Mouse (Mus musculus) liver, embryonic 12.5 days (tissue): ENCODE results near the gene Ern1. TPM values are rescaled to one million over a fixed set of nuclear protein-coding genes. Genes with fewer than 3 reads are reported as not detected.
"Not testable (repeated sequence)": the region's sequence is repeated elsewhere in the genome, so short reads cannot be mapped to it uniquely, and the experiment has no call there.

Experiments
- ATAC-seq: fragments of 200-750 bp; cut with Nextera tagmentation; 2 replicates; pipeline ENCODE4 v1.8.0; 2017; ENCODE audit warnings: moderate number of reproducible peaks, mild to moderate bottlenecking, moderate library complexity
- H3K27ac ChIP-seq: fragments of 300-500 bp; sonication (generic); 2 replicates; pipeline ENCODE4 v1.5.1; 2016; ENCODE audit warnings: mild to moderate bottlenecking
- H3K27me3 ChIP-seq: fragments of 300-500 bp; sonication (generic); replicated peaks from 2 replicates; pipeline ENCODE4 v1.6.1; 2016; ENCODE audit warnings: mild to moderate bottlenecking, moderate library complexity
- H3K36me3 ChIP-seq: fragments of 300-500 bp; sonication (generic); 2 replicates; pipeline ENCODE4 v1.6.1; 2016; ENCODE audit warnings: mild to moderate bottlenecking, moderate library complexity
- H3K4me1 ChIP-seq: fragments of 300-500 bp; sonication (generic); 2 replicates; pipeline ENCODE4 v1.6.1; 2016
- H3K4me2 ChIP-seq: fragments of 300-500 bp; sonication (generic); 2 replicates; pipeline ENCODE4 v1.6.1; 2016; ENCODE audit warnings: mild to moderate bottlenecking, moderate library complexity
- H3K4me3 ChIP-seq: fragments of 300-500 bp; sonication (generic); 2 replicates; pipeline ENCODE4 v1.5.1; 2016; ENCODE audit warnings: mild to moderate bottlenecking, moderate library complexity
- H3K9ac ChIP-seq: fragments of 300-500 bp; sonication (generic); 2 replicates; pipeline ENCODE4 v1.6.1; 2016; ENCODE audit warnings: mild to moderate bottlenecking, moderate library complexity
- H3K9me3 ChIP-seq: fragments of 300-500 bp; sonication (generic); replicated peaks from 2 replicates; pipeline ENCODE4 v1.6.1; 2016; ENCODE audit warnings: mild to moderate bottlenecking, moderate library complexity
- WGBS: fragments of 180-500 bp; shearing (Covaris S2); methylation state at CpG from one replicate; pipeline ENCODE4 v1.1.7; 2016; ENCODE audit not compliant: insufficient replicate concordance; 5-methylcytosine and 5-hydroxymethylcytosine counted together
- polyA plus RNA-seq: library from polyadenylated mRNA; unstranded; fragments of >200 nt; fragmentation: Nextera tagmentation; extraction: Ambion mirVana; gene quantifications from 2 replicates; pipeline ENCODE4 v1.2.1, GENCODE M21; 2016

Ern1 gene
- polyA plus RNA-seq, 1 experiment from 2014 or later, result 6.8 TPM

DNA sequence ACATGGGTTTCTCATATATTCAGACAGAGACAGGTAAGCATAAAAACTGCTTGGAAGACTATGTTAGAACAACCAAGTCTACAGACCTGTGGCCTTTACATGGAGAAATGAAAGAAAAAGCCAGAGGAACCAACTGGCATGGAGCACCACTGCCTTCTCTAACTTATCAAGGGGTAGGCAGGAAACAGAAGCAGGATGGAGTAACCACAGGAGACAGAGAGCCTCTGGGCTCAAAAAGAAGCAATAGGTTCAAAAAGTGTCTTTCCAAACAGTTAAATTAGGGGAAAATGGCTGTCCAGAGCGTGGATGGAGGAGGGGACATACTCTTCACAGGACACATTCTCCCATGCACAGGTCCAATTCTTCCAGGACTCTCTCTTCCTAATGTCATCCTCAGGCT is 16.0 kb downstream of the Ern1 start:
- H3K27ac ChIP-seq, result peak overlapping the region; percentile 67; the same call in 1 of the 2 replicates
- H3K9ac ChIP-seq, result peak overlapping the region; percentile 12; the same call in 1 of the 2 replicates
- WGBS, result 44% methylated on average over 1 of the region's 1 CpGs
- ATAC-seq, result peak; percentile 42; the same call in 1 of the 2 replicates
- no peaks in the 10 kb centered on the region for H3K9me3 ChIP-seq
- no peaks in the 10 kb centered on the region for H3K27me3 ChIP-seq
- peaks cover 64% of the 10 kb centered on the region for H3K4me1 ChIP-seq
- 0 out of 2 replicates have a peak overlapping the region, but pooled peaks have one; percentile 18 for H3K4me2 ChIP-seq
- no peak overlapping the region for H3K4me3 ChIP-seq
- H3K36me3 ChIP-seq, result no peaks in the 10 kb centered on the region

DNA sequence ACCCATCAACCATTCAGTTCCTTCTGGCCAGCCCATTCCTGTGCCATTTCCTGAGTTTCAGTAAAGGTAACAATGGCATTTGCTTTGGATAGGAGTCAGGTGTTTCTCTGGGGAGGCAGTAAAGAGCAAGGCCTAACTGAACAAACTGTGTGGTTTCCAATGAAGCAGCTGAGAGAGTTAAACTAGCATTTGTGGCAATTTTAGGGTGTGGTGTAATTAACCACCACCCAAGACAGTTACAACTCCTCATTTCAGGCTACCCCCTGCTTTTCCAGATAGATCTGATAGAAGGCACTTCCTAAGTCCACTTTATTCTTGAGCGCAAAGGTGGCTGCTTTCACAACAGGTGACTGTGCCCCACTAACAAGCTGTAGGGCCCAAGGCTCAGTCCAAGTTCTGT is 19.1 kb downstream of the Ern1 start:
- Histone ChIP-seq H3K36me3 (no peaks in the 10 kb centered on the region), H3K27ac (0 out of 2 replicates have a peak overlapping the region, but pooled peaks have one; percentile 10), H3K9ac (no peak overlapping the region), H3K9me3 (no peaks in the 10 kb centered on the region), H3K4me3 (no peak overlapping the region), H3K4me2 (0 out of 2 replicates have a peak overlapping the region, but pooled peaks have one; percentile 15), H3K4me1 (peaks cover 69% of the 10 kb centered on the region), H3K27me3 (no peaks in the 10 kb centered on the region)
- ATAC-seq, result no peak
- WGBS, result 44% methylated on average over 1 of the region's 1 CpGs

DNA sequence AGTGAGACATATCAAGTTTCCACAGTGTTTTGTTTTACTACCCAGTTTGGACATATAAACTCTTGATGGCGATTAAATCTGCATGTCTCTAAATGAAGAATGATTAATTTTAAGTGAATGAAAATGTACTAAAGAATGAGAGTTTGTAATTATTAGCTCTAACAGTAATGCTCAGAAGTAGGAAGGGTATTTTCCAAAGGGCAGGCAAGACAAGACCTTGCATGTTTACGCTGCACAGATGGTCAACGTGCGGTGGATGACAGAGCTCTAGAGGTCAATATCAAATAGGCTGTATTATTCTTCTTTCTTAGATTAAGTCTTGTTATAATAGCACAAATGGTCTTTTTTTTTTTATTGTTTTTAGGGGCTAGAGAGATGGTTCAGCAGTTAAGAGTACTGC is 21.7 kb downstream of the Ern1 start:
- no peak overlapping the region for H3K4me3 ChIP-seq
- no peaks in the 10 kb centered on the region for H3K36me3 ChIP-seq
- no peaks in the 10 kb centered on the region for H3K9me3 ChIP-seq
- no peak overlapping the region for H3K9ac ChIP-seq
- H3K27ac ChIP-seq, result no peak overlapping the region
- H3K4me1 ChIP-seq, result peaks cover 75% of the 10 kb centered on the region
- H3K27me3 ChIP-seq, result no peaks in the 10 kb centered on the region
- H3K4me2 ChIP-seq, result no peak overlapping the region
- no peak for ATAC-seq
- WGBS, result 86% methylated on average over 4 of the region's 4 CpGs

DNA sequence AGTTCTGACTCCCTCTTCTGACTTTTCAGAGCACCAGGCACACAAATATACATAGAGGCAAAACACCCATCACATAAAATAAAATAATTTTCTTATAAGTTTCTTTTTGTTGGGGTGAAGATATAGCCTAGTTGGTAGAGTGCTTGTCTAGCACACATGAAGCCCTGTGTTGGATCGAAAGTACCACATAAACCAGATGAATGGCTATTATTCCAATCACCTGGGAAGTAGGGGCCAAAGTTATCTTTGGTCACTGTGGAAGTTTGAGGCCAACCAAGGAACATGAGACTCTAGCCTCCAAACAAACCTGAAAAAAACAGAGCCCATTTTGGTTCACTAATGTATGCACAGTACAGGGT is 22.1 kb downstream of the Ern1 start:
- ATAC-seq, result no peak
- Histone ChIP-seq H3K27me3 (no peaks in the 10 kb centered on the region), H3K36me3 (no peaks in the 10 kb centered on the region), H3K4me3 (no peak overlapping the region), H3K27ac (no peak overlapping the region), H3K9ac (no peak overlapping the region), H3K4me2 (no peak overlapping the region), H3K9me3 (no peaks in the 10 kb centered on the region), H3K4me1 (peaks cover 75% of the 10 kb centered on the region)
- WGBS, result 76% methylated on average over 1 of the region's 1 CpGs

DNA sequence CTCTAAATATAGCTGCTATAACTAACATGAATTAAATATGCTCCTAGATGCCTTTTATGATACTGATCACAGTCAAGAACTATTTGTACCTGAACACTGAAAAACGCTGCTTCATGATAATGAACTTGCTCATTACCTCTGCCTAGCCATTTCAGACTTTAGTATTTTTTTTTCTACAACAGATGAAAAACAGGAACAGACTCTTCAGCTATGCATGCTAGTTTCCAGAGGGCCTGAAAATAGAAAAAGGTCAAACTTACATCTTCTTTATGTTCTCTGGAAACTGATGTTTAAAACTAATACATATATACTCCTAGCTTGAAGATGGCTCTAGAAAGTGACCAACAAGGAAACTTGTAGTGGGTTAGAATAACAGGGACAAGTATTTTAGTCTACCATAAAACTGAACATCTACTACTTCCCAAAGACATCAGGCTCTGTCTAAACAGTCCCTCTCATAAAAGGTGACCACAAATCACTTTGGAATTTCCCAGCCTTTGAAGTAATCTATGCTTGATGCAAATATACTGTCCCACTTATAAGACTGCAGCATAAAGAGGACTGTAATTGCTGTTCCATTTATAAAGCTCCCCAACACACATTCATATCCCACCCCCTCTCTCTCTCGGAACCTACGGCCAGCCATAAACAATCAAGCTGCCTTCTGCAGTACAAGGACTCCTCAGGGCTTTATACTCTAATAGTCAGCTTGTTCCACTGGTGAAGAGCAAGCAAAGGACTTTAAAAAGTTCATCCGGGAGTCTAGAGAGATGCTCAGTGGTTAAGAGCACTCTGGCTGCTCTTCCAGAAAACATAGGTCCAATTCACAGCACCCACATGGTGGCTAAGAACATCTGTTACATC is 22.7 kb downstream of the Ern1 start:
- Histone ChIP-seq H3K36me3 (no peaks in the 10 kb centered on the region), H3K27ac (no peak overlapping the region), H3K4me3 (no peak overlapping the region), H3K9ac (no peak overlapping the region), H3K4me2 (no peak overlapping the region), H3K4me1 (peaks cover 76% of the 10 kb centered on the region), H3K9me3 (no peaks in the 10 kb centered on the region), H3K27me3 (no peaks in the 10 kb centered on the region)
- no peak for ATAC-seq
- WGBS, result 69% methylated on average over 4 of the region's 4 CpGs

DNA sequence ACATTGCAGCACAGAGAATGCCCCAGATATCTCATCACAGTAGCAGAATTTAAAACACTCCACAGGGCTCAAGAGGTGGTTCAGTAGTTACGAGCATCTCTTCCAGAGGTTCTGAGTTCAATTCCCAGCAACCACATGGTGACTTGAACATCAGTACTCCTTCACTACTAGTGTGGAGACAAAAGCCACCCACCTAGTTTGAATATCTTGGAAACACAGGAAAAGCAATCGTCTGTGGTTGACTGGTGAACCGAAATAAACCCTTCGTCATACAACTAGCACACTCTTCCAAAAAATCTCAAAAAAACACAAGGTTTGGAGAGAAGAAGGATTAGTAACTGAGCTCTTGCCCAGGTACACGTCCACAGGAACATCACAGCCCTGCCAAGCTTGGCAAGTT is 23.8 kb downstream of the Ern1 start:
- Histone ChIP-seq H3K9ac (no peak overlapping the region), H3K9me3 (no peaks in the 10 kb centered on the region), H3K4me3 (no peak overlapping the region), H3K27ac (no peak overlapping the region), H3K4me1 (peaks cover 70% of the 10 kb centered on the region), H3K27me3 (no peaks in the 10 kb centered on the region), H3K4me2 (no peak overlapping the region), H3K36me3 (no peaks in the 10 kb centered on the region)
- WGBS, result 35% methylated on average over 5 of the region's 5 CpGs
- ATAC-seq, result no peak

DNA sequence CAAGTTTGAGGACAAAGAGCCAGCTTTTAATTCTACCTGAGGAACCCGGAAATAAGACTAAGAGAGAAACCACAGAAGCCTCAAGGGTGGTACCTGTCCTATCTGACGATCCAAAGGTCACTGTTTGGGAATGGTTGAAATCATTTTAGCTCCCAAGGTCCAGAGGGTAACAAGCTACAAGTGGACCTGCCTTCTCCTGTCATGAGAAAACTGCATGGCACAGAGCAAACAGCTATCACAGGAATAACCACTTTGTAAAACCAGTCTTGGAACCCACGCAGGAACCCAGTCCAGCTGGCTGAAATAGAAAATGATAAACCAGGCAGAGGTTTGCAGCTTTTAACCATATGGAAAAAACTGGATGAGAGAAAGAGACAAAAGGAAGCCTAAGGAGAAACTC is 25.3 kb downstream of the Ern1 start:
- H3K9me3 ChIP-seq, result no peaks in the 10 kb centered on the region
- no peak overlapping the region for H3K4me2 ChIP-seq
- no peak for ATAC-seq
- H3K27ac ChIP-seq, result no peak overlapping the region
- H3K27me3 ChIP-seq, result no peaks in the 10 kb centered on the region
- no peak overlapping the region for H3K4me3 ChIP-seq
- H3K9ac ChIP-seq, result no peak overlapping the region
- H3K36me3 ChIP-seq, result peaks cover 5% of the 10 kb centered on the region; the same call in 1 of the 2 replicates
- H3K4me1 ChIP-seq, result peaks cover 60% of the 10 kb centered on the region
- 29% methylated on average over 3 of the region's 3 CpGs for WGBS

DNA sequence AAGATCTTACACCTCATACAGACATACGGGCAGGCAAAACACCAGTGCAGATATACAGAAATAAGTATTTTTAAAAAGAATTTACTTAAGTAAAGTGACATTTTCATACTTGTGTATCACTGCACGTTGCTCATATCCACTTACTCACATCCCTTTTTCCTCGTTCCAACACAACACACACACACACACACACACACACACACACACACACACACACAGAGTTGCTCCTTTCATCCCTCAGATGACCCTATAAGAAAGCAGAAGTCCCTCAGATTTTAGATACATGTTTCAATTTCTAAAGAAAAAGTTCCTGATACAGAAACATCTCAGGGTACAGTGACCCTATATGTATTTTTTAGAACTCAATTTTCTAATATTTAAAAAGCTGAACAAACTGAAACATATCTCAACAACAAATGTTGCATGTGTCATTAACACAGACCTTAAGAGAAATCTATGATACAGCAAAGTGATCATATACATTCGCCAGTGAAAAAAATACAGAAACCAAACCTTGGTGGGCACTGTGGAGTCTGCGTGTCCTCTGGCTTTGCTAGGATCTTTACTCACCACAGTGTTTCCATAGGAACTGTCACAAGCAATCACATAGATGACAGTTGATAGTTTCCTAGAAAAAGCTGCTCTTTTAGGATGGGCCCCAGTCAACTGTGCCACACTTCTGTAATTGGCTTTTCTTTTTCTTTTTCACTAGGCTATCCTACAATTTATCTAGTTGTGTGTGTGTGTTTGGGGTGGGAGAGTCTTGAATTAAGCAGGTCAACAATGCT is 26.3 kb downstream of the Ern1 start:
- H3K4me3 ChIP-seq, result no peak overlapping the region
- WGBS, result 55% methylated on average over 5 of the region's 5 CpGs
- H3K9ac ChIP-seq, result no peak overlapping the region
- H3K36me3 ChIP-seq, result peaks cover 11% of the 10 kb centered on the region
- no peak overlapping the region for H3K4me2 ChIP-seq
- peaks cover 52% of the 10 kb centered on the region for H3K4me1 ChIP-seq
- no peak for ATAC-seq
- H3K27me3 ChIP-seq, result no peaks in the 10 kb centered on the region
- H3K9me3 ChIP-seq, result no peaks in the 10 kb centered on the region
- H3K27ac ChIP-seq, result no peak overlapping the region

DNA sequence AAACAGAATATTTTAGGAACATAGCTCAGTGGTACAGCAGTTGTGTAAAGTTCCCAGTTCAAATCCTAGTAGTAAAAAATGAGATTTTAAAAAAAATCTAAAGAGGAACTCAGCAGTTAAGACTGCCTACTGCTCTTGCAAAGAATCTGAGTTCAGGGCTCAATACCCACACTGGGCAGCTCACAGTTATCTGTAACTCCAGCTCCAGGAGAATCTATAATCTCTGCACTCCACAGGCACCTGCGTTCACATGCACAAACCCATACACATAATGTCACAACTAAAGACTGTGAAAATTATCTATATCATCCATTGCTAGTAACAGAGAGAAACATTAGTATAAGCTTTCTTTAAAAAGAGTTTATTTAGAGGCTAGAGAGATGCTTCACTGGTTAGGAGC is 27.0 kb downstream of the Ern1 start:
- Histone ChIP-seq H3K4me1 (peaks cover 51% of the 10 kb centered on the region), H3K27ac (no peak overlapping the region), H3K27me3 (no peaks in the 10 kb centered on the region), H3K36me3 (peaks cover 15% of the 10 kb centered on the region), H3K9ac (no peak overlapping the region), H3K9me3 (no peaks in the 10 kb centered on the region), H3K4me2 (no peak overlapping the region), H3K4me3 (no peak overlapping the region)
- WGBS, result 42% methylated on average over 1 of the region's 1 CpGs
- no peak for ATAC-seq

DNA sequence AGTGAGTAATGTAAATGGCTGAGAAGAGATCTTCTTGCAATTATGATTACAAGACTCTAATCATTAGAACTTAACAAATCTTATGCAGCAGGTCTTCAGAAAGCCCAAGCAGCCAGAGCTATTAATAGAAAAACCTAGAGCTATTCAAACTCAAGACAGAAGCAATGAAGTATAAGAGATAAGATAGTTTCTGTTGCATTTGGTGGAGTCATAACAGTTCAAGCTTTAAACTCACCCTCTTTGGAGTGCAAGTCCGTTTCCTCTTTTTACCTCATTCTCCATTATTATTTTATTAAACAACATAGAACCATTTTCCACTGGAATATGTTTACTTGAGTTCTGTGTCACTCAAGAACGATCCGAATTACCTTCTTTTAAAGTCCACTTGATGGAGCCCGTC is 29.1 kb downstream of the Ern1 start:
- peaks cover 36% of the 10 kb centered on the region for H3K4me1 ChIP-seq
- H3K36me3 ChIP-seq, result peaks cover 25% of the 10 kb centered on the region
- no peak for ATAC-seq
- no peak overlapping the region for H3K9ac ChIP-seq
- H3K4me2 ChIP-seq, result no peak overlapping the region
- H3K27me3 ChIP-seq, result no peaks in the 10 kb centered on the region
- H3K9me3 ChIP-seq, result no peaks in the 10 kb centered on the region
- H3K27ac ChIP-seq, result no peak overlapping the region
- 69% methylated on average over 4 of the region's 4 CpGs for WGBS
- H3K4me3 ChIP-seq, result no peak overlapping the region

DNA sequence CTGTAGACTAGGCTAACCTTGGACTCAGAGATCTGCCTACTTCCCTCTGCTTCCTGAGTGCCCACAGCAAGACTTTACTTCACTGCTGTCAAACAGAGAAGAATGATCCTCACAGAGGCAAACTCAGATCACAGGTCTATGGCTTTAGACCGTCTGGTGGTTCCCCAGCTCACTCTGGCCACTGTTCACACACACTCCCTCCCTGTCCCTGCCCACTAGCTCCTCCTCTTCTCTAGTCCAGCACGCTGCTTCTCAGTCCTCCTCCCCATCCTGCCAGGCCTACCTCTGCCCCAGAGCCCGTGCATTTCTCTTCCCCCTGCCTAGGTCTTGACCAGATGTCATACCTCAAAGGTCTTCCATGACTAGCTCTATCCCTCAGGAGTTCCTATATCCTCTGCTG is 44.0 kb downstream of the Ern1 start:
- Histone ChIP-seq H3K27me3 (no peaks in the 10 kb centered on the region), H3K36me3 (0 out of 2 replicates have a peak, but pooled peaks cover 3% of the 10 kb centered on the region), H3K4me3 (no peak overlapping the region), H3K9ac (no peak overlapping the region), H3K9me3 (no peaks in the 10 kb centered on the region), H3K4me2 (no peak overlapping the region), H3K27ac (no peak overlapping the region), H3K4me1 (peaks cover 26% of the 10 kb centered on the region)
- WGBS, result 37% methylated on average over 3 of the region's 3 CpGs
- ATAC-seq, result no peak

DNA sequence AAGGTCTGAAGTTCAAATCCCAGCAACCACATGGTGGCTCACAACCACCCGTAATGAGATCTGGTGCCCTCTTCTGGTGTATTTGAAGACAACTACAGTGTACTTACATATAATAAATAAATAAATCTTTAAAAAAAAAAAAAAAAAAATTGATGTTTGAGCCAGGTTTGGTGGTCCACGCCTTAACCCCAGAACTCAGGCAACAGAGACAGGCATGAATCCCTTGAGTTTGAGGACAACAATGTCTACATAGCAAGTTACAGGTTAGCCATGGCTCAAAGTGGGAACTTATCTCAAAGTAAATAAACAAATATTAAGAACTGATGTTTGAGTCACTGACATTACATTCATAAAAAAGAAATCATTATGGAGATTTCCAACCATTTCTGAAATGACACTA is 45.1 kb downstream of the Ern1 start:
- not testable (repeated sequence) for H3K27me3 ChIP-seq, H3K9ac ChIP-seq, H3K9me3 ChIP-seq, H3K4me2 ChIP-seq, H3K27ac ChIP-seq, H3K36me3 ChIP-seq, H3K4me3 ChIP-seq, ATAC-seq
- WGBS, result 88% methylated on average over 2 of the region's 2 CpGs
- H3K4me1 ChIP-seq, result peaks cover 29% of the 10 kb centered on the region
